Mouse (Mus musculus): ENCODE measurements at regions not wholly inside any gene's neighbourhood (a gene's known extent, or its start where the extent isn't known, plus 50 kb on each side); places are given as distances from the start of the nearest gene placed in this dataset.

GRCm38 (mm10) chr9:30848249-30848648 is 74.0 kb downstream of the Adamts15 start:
- no peak for DNase-seq (ENCODE audit: low read depth, low spot score)

GRCm38 (mm10) chr9:30845609-30846290 is 76.5 kb downstream of the Adamts15 start:
- DNase-seq (ENCODE audit: low read depth, low spot score) = no peak

GRCm38 (mm10) chr9:30844079-30844563 is 78.1 kb downstream of the Adamts15 start:
- DNase-seq (ENCODE audit: low read depth, low spot score) = no peak

- no peak for DNase-seq (ENCODE audit: low read depth, low spot score)
These were observed 87.3 kb downstream of the Adamts15 start for GRCm38 (mm10) chr9:30834908-30835307.

GRCm38 (mm10) chr9:30834565-30834905 is 87.7 kb downstream of the Adamts15 start:
- DNase-seq (ENCODE audit: low read depth, low spot score) = no peak

GRCm38 (mm10) chr9:30833836-30834564 is 88.3 kb downstream of the Adamts15 start:
- no peak for DNase-seq (ENCODE audit: low read depth, low spot score)

GRCm38 (mm10) chr9:30829158-30829870 is 92.9 kb downstream of the Adamts15 start:
- DNase-seq (ENCODE audit: low read depth, low spot score) = no peak

- no peak for DNase-seq (ENCODE audit: low read depth, low spot score)
These were observed 94.5 kb downstream of the Adamts15 start for GRCm38 (mm10) chr9:30827780-30828179.

- DNase-seq (ENCODE audit: low read depth, low spot score) = no peak
These were observed 98.1 kb downstream of the Adamts15 start for GRCm38 (mm10) chr9:30824056-30824625.

- DNase-seq (ENCODE audit: low read depth, low spot score) = no peak
These were observed 101.4 kb downstream of the Adamts15 start for GRCm38 (mm10) chr9:30820806-30821375.

GRCm38 (mm10) chr9:30813246-30813645 is 109.0 kb downstream of the Adamts15 start:
- no peak for DNase-seq (ENCODE audit: low read depth, low spot score)

- DNase-seq (ENCODE audit: low read depth, low spot score) = no peak
These were observed 111.4 kb downstream of the Adamts15 start for GRCm38 (mm10) chr9:30810843-30811242.

GRCm38 (mm10) chr9:30810290-30810689 is 112.0 kb downstream of the Adamts15 start:
- DNase-seq (ENCODE audit: low read depth, low spot score) = no peak

GRCm38 (mm10) chr9:30808863-30809491 is 113.3 kb downstream of the Adamts15 start:
- DNase-seq (ENCODE audit: low read depth, low spot score) = no peak

GRCm38 (mm10) chr9:30803755-30804532 is 118.3 kb downstream of the Adamts15 start:
- no peak for DNase-seq (ENCODE audit: low read depth, low spot score)

GRCm38 (mm10) chr9:30802826-30803225 is 119.4 kb downstream of the Adamts15 start:
- no peak for DNase-seq (ENCODE audit: low read depth, low spot score)

- no peak for DNase-seq (ENCODE audit: low read depth, low spot score)
These were observed 127.4 kb downstream of the Adamts15 start for GRCm38 (mm10) chr9:30794701-30795407.

- no peak for DNase-seq (ENCODE audit: low read depth, low spot score)
These were observed 141.0 kb downstream of the Adamts15 start for GRCm38 (mm10) chr9:30781221-30781620.

GRCm38 (mm10) chr9:30777816-30778215 is 144.4 kb downstream of the Adamts15 start:
- no peak for DNase-seq (ENCODE audit: low read depth, low spot score)

GRCm38 (mm10) chr9:30775161-30775560 is 147.1 kb downstream of the Adamts15 start:
- no peak for DNase-seq (ENCODE audit: low read depth, low spot score)

Data from retina, adult 2 months (tissue).